Mouse (Mus musculus): ENCODE data around the gene Sept11.

- TF ChIP-seq TAL1 (conservative IDR thresholded peaks at IDR 0.05; ENCODE audit: low read depth, low read length) (no peak), CTCF (IDR thresholded peaks at IDR 0.05; ENCODE audit: low read depth, low read length) (no peak), GATA1 (IDR thresholded peaks at IDR 0.05; ENCODE audit: borderline replicate concordance, low read length) (no peak), POLR2AphosphoS5 (IDR thresholded peaks at IDR 0.05; ENCODE audit: insufficient replicate concordance, low read depth, low read length) (no peak), GATA2 (IDR thresholded peaks at IDR 0.05; ENCODE audit: borderline replicate concordance, low read depth, low read length) (no peak)
Measured at GRCm38 (mm10) chr5:93125325-93125724, 32.1 kb downstream of the Sept11 start.

Data from G1E (cell line).